Mouse (Mus musculus) common myeloid progenitor, adult 5-6 weeks (primary cell): ENCODE data around the gene Gm28053. TPM values are rescaled to one million over a fixed set of nuclear protein-coding genes. Genes with fewer than 3 reads are reported as not detected.
"Not testable (repeated sequence)": the region's sequence is repeated elsewhere in the genome, so short reads cannot be mapped to it uniquely, and the experiment has no call there.

Source experiments
- ATAC-seq: replicated peaks from 2 replicates; pipeline ENCODE4 v1.8.0; 2016; ENCODE audit warnings: low read depth, mild to moderate bottlenecking, moderate TSS enrichment, inconsistent platforms; ENCODE audit not compliant: poor library complexity, severe bottlenecking
- total RNA-seq: library from RNA; stranded (forward); fragments of 200-1000, 187-1606 nt; gene quantifications from 2 replicates; pipeline ENCODE4 v1.2.3, GENCODE M21; 2017

Gene Gm28053
- 35.9 and 66.8 TPM in 2 replicates for total RNA-seq

DNA sequence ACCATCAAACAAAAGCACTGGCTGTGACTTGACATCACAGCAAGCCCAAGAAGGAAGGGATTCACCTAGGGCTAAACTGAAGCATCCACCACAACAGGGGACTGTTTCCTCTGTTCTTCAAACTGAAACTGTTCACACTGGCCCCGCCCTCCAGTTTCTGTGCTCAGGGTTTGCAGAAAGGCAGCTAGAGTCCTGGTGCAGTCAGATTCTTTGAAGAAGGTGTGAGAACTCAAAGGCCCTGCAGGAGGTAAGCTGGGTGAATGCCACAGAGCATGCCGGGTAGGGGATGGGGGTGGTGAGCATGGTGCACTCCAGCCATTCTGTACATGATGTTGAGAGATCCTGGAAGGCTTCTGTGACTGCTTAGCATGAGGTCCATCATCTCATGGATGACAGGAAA is at the start of gene Gm28053, which contains the start of gene Gimap7:
Gm28053 (plus strand) TSS at position 153 of the 400 bp plus-strand sequence.
Gimap7 (plus strand) TSS at position 167 of the 400 bp plus-strand sequence.
- peak; percentile 68 for ATAC-seq

DNA sequence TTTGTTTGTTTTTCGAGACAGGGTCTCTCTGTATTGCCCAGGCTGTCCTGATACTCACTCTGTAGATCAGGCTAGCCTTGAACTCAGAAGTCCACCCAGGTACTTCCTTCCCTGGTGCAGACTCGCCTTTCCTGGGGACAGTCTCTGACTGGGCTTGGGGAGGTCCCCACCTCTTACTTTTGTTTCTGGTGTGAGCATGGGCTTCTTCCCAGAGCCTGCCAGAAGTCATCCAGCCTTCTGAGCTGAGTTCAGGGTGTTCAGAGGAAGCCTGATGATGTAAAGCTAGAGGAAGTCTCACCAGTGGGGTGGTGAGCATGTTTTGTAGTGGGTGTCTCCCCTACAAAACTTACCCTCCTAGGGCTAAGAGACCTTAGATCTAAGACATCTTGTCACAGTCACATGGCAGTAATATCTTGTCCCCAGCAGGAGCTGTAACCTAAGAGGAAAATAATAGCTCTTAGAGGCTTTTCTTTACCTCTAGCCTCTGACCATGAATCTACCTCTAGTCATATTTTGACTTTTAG is 48.9 kb upstream of the Gm28053 start:
- no peak for ATAC-seq

DNA sequence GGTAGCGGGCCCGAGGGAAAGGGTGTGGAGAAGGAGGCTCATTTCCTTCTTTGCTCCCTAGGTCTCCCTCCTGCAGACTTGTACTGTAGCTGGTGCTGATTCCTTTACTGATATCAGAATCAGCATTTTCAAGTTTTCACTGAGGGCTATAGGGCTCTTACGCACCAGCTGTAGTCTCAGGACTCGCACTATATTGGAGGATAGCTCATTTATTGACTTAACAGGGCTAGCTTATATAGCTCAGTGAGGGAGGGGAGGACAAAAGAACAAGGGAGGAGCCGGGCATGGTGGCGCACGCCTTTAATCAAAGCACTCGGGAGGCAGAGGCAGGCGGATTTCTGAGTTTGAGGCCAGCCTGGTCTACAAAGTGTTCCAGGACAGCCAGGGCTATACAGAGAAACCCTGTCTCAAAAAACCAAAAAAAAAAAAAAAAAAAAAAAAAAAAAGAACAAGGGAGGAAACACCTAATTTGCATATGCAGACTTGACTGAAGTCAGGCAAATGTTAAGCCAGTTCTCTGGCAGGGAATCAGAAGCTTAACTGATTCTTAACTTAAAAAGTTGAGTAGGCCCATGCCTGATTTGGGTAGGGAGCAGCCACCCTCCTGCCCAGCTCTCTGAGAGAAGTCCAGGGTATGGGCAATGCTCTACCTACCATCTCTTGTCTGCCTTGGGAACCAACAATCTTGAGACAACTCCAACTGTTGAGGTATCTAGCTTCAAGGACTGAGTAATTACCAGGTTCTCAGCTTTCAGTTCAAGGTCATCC is 43.9 kb upstream of the Gm28053 start:
- ATAC-seq: no peak

DNA sequence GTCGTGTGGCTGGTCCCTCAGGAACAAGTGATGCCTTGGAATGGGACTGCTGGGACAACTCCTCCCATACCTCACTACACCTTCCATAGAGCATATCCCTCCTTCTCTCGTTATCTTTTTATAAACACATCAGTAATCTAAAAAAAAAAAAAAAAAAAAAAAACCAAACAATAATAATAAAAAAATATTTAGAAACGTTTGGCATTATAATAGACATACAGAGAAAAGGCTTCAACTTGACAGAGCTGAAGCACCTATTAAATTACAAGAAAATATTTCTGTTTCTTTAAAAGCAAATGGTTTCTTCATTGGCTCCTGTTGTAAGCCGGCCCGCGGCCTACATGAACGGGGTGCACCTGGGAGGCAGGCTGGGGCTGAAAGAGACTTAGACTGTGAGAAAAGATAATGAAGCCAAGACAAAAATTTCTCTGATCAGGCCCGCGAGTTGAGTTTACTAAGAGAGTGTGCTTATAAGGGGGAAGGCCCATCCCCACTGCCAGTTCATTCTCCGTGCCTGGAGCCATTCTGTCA is 42.9 kb upstream of the Gm28053 start:
- no peak for ATAC-seq

DNA sequence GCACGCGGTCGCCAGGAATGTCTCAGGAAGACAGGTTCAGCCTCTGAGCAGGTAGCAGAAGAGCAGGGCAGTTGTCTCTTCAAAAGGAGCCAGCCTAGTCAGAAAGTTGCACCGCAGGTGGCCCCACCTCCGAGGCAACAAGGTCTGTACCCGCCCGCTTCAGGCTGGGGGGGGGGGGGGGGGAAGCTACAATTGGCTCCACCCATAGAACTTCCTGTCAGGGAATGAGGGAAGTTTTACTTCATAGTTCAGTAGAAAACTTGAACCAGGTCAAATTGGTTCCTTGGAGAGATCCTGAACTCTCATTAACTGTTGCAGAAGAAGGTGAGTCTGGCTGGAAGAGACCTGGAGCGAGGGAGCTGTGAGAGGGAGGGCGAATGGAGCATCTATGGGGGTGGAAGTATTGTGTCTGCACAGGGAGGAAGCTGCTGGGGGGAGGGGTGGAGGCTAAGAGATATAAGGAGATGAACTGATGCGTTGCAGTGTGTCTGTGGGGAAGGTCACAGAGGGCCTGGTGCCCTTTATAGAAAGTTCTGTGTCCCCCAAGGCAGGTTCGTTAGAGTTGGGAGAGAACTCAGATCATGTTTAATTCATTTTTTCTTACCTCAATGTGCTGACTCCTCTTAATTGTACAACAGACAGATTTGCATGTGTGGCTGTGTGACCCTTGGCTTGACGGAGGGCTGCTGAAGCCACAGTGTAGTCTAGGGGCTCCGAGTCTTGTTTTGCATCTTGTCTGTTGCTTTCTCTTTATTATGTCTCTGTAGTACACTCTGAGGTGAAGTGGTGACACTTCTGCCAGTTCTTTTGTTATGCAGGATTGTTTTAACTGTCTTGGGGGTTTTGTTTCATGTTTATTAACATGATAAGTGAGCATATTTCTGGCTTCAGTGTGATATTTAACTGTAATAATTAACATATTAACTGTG is 42.2 kb upstream of the Gm28053 start, which contains the start of gene Gimap9:
Gimap9 (plus strand) TSS at position 199 of the 929 bp plus-strand sequence.
- ATAC-seq: peak; percentile 74

DNA sequence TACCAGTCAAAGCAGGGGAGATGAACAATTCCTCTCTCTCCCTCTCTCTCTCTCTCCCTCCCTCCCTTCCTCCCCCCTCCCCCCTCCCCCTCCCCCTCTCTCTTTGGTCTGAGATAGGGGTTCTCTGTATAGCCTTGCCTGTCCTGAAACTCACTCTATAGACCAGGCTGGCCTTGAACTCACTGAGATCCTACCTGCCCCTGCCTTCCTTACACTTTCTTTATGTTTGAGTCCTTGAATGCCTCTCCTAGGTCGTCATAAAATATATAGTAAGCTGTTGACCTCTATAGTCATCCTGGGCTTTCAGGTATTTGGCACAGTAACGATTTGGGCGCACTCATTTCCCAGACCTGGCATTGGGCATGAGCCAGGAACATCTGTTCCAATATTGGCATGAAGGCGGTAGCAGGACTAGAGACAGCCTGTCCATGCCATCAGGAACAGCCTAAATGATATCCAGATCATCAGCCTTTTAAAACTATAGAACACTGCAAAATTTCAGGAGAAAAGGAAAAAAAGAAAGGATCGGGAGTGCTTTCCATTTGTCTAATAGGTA is 41.5 kb upstream of the Gm28053 start:
- no peak for ATAC-seq

DNA sequence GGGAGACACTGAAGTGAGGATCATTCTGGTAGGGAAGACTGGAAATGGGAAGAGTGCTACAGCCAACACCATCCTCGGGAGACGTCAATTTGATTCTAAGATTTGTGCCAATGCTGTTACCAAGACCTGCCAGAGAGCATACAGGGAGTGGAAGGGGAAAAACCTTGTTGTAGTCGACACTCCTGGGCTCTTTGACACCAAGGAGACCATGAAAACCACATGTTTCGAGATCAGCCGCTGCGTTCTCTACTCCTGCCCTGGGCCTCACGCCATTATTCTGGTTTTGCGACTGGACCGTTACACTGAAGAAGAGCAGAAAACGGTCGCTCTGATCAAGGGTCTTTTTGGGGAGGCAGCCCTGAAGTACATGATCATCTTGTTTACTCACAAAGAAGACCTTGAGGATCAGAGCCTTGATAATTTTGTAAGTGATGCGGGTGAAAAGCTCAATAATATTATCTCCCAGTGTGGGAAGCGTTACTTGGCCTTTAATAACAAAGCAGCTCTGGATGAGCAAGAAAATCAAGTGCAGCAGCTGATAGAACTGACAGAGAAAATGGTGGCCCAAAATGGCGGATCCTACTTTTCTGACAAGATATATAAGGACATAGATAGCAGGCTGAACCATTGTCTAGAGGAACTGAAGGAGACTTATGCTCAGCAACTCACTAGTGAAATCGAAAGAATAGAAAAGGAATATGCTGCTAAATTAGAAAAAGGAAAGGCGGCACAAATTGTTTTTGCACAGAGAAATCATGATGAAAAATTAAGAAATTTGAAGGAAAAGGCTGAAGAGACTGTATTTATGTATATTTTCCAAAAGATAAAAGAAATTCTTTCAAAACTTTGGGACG is 40.7 kb upstream of the Gm28053 start:
- ATAC-seq: no peak

DNA sequence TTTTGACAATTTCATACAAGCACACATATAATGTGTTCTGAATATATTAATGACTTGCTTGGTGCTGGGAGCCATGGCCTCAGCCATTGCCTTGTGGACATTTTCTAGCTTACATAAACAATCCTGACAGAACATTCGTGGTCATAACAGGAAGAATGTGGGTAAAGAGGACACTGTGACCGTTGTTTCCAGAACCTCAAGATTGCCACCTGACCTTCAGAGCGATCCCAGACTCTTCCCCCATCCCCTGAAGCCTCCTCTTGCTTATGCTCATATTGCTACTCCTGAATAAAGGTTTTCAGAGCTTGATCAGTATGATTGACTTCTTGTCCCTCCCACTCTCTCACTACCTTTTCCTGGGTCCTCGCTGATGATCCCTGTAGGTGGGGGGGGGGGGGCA is 40.0 kb upstream of the Gm28053 start:
- ATAC-seq: no peak

DNA sequence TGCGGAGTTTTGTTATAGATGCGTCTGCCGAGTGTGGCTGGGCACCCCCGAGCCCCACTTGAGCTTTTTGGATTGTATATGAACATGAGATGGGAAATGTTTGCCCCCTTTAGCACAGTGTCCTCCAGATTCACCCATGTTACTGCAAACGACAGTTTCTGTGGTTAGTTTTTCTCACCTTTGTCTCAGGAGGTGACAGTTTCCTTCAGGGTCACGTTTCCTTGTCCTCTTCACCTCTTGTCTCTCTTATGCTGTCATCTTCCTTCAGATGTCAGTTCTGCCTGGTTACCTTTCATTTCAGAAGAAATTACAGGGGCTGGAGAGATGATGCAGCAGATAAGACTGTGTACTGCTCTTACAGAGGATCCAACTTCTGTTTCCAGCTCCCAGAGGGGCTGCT is 38.7 kb upstream of the Gm28053 start:
- ATAC-seq: no peak

DNA sequence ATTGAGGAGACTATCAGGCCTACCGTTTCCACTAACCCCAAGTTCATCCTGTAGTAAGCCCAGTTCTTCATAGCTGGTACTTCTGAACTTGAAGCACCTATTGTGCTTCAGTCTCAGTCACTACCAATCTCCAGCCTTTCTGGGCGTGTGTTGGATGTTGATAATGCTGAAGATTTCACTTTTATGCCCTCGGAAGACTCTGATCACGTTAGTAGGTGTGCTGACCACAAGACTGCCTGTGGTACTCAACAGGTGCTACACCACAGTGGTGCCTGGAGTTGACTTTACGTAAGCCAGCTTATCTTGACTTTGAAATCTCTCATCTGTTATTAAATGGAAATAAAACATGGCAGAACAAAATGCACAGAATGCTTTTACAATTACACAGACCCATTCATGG is 38.0 kb upstream of the Gm28053 start:
- ATAC-seq: no peak

DNA sequence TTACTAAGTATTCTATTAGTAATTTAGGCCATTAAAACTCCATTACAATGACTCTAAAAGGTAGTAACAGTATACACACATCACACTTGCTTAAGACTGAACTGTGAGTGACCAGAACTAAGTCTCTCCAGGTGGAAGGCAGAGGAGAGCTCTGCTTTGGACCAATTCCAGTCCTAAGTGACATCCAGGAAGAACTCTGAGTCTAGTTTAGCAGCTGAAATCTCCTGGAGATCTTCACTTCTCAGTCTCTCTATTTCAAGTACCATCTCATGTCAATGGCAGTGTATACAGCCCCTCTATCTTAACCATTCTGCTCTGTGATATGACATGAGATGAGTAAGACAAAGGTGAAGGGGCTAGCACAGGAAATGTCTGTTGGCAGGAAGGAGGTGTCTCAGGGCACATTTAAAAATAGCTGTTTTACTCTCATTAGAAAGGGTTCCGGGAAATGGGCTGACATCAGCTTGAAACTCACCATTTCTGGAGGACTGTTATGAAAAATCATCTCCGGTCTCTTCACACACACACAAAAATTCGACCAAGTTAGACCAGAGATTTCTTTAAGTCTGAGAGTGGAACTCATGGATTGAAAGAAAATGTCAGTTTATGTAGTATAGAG is 36.8 kb upstream of the Gm28053 start:
- no peak for ATAC-seq

DNA sequence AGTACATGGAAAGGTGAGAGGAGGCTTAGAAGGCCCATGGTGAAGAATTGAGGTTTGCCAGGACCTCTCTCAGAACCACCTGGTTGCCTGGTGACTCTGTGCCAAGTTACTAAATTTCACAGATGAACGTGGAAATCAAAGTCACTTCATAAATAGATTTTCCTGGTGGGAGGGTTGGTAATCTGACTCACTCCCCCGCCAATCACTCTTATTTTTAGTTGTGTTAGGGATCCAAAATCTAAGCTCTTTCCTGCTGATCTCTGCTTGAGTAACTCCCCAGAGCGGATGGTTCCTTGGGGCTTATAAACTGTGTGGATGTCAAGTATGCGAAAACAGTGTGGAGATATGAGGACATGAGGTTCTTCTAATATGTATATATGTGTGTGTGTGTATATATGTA is 36.1 kb upstream of the Gm28053 start:
- ATAC-seq: no peak

DNA sequence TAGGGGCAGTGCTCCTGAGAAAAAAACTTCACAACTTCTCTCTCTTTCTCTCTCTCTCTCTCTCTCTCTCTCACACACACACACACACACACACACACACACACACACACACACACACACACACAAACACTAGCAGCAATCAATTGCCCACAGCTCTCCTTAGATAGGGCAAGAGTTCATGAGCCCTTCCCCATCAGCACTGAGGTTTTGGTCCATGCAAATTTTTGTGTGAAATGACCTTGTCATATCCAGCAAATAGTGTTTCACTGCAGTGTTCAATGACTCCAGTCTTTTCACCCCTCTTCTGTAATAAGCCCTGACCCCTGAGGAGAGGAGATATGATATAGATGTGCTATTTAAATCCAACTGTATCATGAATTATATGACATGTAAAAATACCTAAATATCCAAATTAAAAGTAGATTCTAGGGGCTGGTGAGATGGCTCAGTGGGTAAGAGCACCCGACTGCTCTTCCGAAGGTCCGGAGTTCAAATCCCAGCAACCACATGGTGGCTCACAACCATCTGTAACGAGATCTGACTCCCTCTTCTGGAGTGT is 35.1 kb upstream of the Gm28053 start:
- not testable (repeated sequence) for ATAC-seq

DNA sequence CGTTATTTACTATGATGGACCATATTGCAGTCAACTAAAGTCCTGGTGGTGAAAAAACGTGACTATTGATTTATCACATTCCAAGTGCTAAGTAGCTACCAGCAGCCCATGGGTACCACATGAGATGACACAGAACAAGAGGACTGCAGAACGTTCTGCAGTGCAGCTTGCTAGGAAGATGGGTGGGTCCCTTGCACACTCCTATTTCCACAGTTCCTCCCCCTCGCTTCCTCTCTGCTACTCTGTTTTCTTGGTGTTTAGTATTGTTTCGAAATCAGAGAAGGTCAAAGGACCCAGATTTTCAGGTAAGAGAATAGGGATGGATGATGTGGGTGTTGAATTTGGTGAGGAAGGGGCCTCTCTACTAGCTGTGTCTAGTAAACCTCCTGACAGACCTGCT is 34.1 kb upstream of the Gm28053 start, which contains the start of gene Gimap4:
Gimap4 (plus strand) TSS at position 231 of the 400 bp plus-strand sequence.
- no peak for ATAC-seq

DNA sequence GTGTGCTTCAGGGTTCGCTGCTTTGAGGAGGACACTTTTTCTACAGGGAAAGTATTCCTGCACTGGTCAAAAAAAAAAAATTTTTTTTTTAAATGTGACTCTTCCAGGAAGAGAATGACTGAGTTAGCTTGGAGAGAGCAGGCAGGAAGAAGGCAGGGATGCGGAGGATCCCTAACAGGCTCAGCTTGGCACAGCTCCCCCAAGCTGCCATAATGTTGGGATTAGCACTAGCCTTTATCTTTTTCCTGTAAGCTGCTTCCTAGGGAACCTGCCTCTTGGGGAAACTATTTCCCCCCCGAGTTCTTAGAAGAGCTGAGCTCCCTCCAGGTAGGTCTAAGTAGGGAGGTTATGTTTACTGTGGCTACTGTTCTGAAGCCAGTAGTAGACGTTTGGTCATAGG is 33.6 kb upstream of the Gm28053 start:
- no peak for ATAC-seq

DNA sequence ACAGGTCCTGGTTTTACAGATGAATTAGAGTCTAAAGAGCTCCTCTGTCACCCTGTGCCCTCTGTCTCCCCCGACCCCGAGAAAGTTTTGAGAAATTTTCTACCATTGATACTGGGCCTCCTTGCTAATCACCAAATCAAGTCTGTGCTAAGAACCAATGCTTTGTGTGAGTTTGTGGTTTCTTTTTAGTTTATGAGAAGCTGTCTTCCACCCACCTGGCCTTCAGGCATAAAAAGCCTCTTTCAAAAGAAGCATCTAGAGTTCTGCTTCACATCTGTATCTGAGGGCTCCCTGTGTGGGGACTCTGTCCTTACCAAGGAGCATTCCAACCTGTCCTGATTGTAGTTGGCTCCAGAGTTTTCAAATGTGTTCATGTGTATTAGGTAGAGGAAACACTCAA is 33.2 kb upstream of the Gm28053 start:
- ATAC-seq: no peak

DNA sequence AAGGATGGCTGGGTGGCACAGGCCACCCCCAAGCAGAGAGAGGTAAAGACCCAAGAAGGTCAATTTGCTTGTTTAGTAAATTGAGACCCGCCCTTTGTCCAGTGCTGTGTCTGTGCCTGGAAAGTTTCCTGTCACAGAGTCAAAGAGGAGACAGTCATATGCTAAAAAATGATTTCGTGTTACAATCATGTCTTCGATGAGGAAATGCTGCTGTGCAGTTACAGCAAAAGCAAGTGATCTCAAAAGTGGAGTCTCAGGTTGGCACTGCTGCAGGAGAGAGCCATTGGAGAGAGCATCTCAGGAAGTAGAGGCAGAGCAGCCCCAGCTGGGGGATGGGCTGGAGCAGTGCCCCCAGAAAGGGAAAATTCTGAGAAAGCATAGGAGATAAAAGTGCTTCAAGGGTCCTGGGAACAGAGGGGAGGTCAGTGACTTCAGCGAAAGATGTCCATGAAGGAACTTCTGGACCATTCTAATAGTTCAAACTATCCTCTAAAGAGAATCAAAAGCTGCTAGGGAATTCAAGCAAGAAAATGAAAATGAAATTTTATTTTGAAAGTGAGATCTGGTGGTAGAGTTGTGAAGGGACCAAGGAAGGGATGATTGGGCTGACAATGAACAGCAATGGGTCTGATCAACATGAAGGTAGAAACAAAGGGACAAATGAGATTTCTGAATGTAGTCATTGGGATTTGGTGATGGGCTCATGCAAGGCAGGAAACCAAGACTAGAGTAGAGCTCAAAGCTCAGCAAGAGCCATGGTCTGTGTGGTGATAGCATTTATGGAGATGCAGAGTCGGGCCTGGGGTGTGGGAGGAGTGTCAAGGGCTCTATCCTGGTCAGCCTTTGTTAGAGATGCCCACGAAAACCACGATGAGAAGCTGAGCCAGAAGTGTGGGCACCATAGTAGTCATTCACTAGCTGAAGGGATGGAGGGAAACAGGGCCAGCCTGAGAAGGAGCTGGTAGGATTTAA is 32.4 kb upstream of the Gm28053 start:
- peak; percentile 55 for ATAC-seq
